Mouse (Mus musculus) testis, adult 2 months (tissue): ENCODE data around the gene Mb. TPM values are rescaled to one million over a fixed set of nuclear protein-coding genes. Genes with fewer than 3 reads are reported as not detected.
A peak's percentile ranks its signal among the peaks of the same experiment; 100 is the strongest.

Source experiments
- H3K27ac ChIP-seq: fragments of 200-500 bp; 2 replicates; pipeline ENCODE4 v1.5.1; 2012; ENCODE audit warnings: low read depth, low read length; ENCODE audit not compliant: control insufficient read depth, insufficient read depth
- H3K27me3 ChIP-seq: fragments of 200-500 bp; 2 replicates; pipeline ENCODE4 v1.6.1; 2012; ENCODE audit warnings: mild to moderate bottlenecking, low read length, moderate library complexity; ENCODE audit not compliant: control insufficient read depth, insufficient read depth
- H3K36me3 ChIP-seq: fragments of 200-500 bp; 2 replicates; pipeline ENCODE4 v1.6.1; 2012; ENCODE audit warnings: mild to moderate bottlenecking, low read length; ENCODE audit not compliant: control insufficient read depth, insufficient read depth
- H3K4me1 ChIP-seq: fragments of 200-500 bp; 2 replicates; pipeline ENCODE4 v1.6.1; 2012; ENCODE audit warnings: low read length; ENCODE audit not compliant: control insufficient read depth, insufficient read depth
- H3K4me3 ChIP-seq: fragments of 200-500 bp; 2 replicates; pipeline ENCODE4 v1.5.1; 2012; ENCODE audit warnings: low read depth, mild to moderate bottlenecking, low read length, moderate library complexity, mixed read lengths; ENCODE audit not compliant: control insufficient read depth
- CTCF ChIP-seq: fragments of 200-500 bp; IDR thresholded peaks from 2 replicates; pipeline ENCODE4 v1.5.1; 2012; ENCODE audit warnings: low read depth, mild to moderate bottlenecking, inconsistent platforms, low read length, moderate library complexity; ENCODE audit not compliant: control insufficient read depth, insufficient read depth, insufficient replicate concordance
- POLR2A ChIP-seq: fragments of 200-500 bp; IDR thresholded peaks from 2 replicates; pipeline ENCODE4 v1.6.1; 2012; ENCODE audit warnings: low read depth, mild to moderate bottlenecking, inconsistent platforms, low read length, moderate library complexity; ENCODE audit not compliant: control insufficient read depth
- polyA plus RNA-seq: library from polyadenylated mRNA; depleted of rRNA; stranded (reverse); fragments of >200 nt; gene quantifications from 2 replicates; pipeline ENCODE4 v1.2.3, GENCODE M21; 2012

Mb gene
- polyA plus RNA-seq, 1 experiment, result 0.43 TPM

DNA sequence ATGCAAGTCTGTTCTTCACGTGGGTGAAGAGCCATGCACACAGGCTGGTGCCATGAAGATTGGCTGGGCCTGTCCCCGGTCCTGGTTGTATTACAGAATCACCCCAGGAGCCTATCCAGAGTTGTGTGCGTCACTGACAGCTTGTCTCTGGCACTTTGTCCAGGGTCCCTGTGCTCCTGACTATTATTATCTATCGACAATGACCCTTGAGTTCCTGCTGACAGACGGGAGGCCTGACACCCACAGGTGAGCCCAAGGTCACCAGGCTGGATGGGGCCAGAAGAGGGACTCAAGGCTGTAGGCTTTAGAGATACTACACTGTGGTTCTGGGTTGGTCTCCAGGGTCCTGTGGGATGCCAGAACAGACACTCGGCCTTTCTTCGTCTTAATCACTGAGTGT is 30.9 kb downstream of the Mb start:
- TF ChIP-seq POLR2A (no peak), CTCF (no peak)
- Histone ChIP-seq H3K4me1 (no peaks in the 10 kb centered on the region), H3K4me3 (no peak overlapping the region), H3K27ac (no peak overlapping the region), H3K36me3 (no peaks in the 10 kb centered on the region), H3K27me3 (no peaks in the 10 kb centered on the region)

DNA sequence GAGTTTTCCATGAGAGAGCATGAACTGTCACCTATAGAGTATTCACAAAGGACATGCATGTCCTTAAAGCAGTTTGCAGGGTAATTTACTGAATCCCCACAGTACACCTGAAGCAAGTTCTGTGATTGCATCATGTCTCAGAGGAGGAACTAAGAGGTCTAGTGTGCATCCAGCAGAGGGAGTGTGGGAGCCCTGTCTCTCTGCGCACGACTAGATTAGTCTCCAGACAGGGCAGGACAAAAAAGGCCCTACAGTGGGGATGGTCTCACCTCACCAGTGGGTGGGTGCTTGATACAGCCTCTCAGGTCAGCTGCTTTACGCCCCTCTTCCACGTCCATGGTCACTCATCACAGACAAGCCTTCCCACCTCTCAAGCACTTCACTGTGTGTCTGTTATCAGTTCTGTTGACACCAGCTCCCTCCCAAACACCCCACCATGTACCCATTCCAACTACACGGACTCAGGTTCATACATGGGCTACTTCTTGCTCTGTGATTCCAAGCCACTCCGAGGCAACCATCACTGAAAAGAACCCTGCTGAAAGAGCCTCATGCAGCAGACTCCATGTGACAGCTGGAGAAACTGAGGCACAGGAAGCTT is 31.6 kb downstream of the Mb start:
- Histone ChIP-seq H3K27ac (no peak overlapping the region), H3K4me3 (no peak overlapping the region), H3K27me3 (no peaks in the 10 kb centered on the region), H3K36me3 (no peaks in the 10 kb centered on the region), H3K4me1 (no peaks in the 10 kb centered on the region)
- no peak for TF ChIP-seq POLR2A
- TF ChIP-seq CTCF, result peak; percentile 36; the same call in 1 of the 2 replicates

DNA sequence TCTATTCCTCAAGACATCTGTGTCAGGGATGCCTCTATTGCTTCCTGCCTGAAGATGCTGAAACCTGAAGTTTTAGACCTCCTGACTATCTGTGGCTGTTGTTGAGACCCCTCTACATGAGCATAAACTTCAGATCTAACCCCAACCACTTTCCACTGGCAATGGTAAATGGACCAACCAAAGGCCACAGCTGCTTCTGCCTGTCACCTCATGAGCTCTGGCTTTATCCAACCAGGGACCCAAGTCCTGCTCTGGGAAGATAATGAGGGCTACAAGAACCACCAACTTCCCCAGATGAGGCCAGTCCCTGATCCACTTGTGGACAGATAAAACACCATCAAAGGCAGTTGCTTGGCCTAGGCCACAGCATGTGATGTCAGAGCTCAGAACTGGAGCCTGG is 32.6 kb downstream of the Mb start:
- Histone ChIP-seq H3K27me3 (no peaks in the 10 kb centered on the region), H3K27ac (no peak overlapping the region), H3K4me3 (no peak overlapping the region), H3K4me1 (no peaks in the 10 kb centered on the region), H3K36me3 (no peaks in the 10 kb centered on the region)
- TF ChIP-seq CTCF, result no peak

DNA sequence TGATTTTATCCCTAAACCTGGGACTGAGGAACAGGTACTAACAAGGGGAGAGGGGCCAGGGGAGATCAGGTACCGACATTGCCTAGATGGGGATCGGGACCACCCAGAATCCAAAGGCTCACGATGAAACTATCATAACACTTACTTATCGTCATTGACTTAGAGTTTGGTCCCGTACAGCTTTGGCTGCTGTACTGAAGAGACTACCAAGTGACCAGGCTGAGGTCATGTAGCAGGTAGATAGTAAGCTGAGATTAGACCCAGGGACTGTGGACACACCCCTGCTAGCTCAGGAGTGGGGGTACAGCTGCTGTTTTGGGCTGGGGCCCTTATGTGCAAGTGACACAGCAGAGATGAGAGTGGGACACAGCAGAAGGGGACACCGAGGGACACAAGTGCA is 34.0 kb downstream of the Mb start:
- H3K27ac ChIP-seq, result no peak overlapping the region
- TF ChIP-seq POLR2A (no peak), CTCF (no peak)
- no peaks in the 10 kb centered on the region for H3K4me1 ChIP-seq
- no peaks in the 10 kb centered on the region for H3K36me3 ChIP-seq
- no peak overlapping the region for H3K4me3 ChIP-seq
- H3K27me3 ChIP-seq, result no peaks in the 10 kb centered on the region

DNA sequence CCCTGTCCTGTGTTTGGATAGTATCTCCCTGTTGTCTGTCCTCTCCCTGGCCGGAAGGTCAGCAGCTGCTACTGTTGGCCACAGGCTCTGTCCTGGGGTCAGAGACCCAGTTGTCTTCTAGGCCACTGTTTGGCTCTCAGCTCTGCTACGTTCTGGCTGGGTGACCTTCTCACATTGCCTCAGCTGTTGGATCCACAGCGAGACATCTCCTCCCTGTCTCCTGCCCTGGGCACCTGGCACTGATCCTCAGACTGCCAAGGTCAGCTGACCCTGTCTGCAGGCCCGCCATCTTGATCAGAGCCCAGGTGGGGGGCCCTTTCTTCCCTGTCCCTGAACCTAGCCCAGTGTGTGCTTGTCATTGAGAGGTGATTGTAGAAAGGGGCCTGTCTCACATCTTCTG is 35.5 kb downstream of the Mb start:
- Histone ChIP-seq H3K4me1 (no peaks in the 10 kb centered on the region), H3K27ac (no peak overlapping the region), H3K36me3 (no peaks in the 10 kb centered on the region), H3K27me3 (no peaks in the 10 kb centered on the region), H3K4me3 (no peak overlapping the region)
- no peak for TF ChIP-seq CTCF
- TF ChIP-seq POLR2A, result no peak

DNA sequence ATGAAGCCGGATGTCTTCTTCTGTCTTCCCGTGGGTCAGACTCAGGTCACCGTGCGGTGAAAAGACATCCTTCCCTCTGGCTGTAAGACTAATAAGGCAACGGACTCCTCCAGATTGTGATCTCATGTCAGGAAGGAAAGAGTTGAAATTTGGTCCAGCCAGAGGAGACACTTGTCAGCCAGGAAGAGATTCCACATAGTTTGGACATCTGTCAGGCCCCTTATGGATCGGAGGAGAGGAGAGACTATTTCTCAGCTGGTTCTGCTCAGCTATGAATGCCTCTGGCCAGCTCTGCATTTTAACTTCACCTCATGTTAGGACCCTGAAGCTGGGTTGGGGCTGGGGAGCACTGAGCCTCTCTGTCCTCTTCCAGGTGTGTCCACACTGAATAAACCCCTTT is 36.0 kb downstream of the Mb start:
- Histone ChIP-seq H3K36me3 (no peaks in the 10 kb centered on the region), H3K4me3 (no peak overlapping the region), H3K4me1 (no peaks in the 10 kb centered on the region), H3K27me3 (no peaks in the 10 kb centered on the region), H3K27ac (no peak overlapping the region)
- TF ChIP-seq CTCF (no peak), POLR2A (no peak)

DNA sequence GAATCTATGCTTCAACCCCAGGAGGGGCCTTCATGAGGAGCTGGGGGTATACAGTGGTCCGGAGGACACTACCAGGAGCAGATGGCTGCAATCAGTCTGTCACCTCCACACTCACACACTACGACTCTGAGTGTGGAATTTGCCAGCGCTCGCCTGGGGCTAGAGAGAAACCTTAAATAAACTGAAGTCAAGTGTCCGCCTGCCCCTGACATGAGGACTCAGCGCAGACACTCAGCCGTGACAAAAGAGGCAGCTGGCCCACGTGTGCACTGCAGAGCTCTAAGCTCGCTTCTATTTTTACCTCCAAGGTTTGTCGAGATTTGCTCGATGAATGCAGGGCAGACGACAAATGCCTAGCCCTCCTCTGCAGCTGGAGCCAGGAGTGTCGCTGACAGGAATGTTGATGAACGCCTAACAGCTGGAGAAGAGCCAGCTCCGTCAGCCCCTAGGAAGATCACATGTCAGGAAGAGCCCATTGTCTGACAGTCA is 36.7 kb downstream of the Mb start:
- TF ChIP-seq CTCF, result no peak
- no peak for TF ChIP-seq POLR2A
- Histone ChIP-seq H3K27ac (no peak overlapping the region), H3K4me1 (no peaks in the 10 kb centered on the region), H3K36me3 (no peaks in the 10 kb centered on the region), H3K27me3 (no peaks in the 10 kb centered on the region), H3K4me3 (no peak overlapping the region)

DNA sequence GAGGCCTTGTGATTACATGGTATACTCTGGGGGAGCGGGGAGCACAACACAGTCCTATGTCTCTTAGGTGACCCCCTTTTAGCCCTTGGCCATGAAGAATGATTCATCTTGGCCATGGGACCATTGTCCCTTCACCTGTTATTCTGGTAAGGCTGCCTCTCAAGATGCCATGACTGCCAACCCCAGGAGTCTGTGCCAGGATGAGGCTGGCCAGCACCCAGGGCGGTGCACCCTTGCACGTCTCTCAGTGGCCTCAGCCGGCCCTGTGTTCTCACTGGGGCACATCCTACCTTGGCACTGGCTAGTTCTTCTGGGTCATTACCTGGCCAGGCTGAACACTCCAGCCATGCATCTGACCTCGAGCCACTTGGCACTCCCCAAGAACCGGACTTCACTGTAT is 41.6 kb downstream of the Mb start:
- Histone ChIP-seq H3K27me3 (no peaks in the 10 kb centered on the region), H3K4me1 (no peaks in the 10 kb centered on the region), H3K4me3 (no peak overlapping the region), H3K36me3 (no peaks in the 10 kb centered on the region), H3K27ac (no peak overlapping the region)
- TF ChIP-seq POLR2A (no peak), CTCF (no peak)
